Mouse (Mus musculus) heart, adult 2 months (tissue): ENCODE results near the gene Cxcr3. TPM values are rescaled to one million over a fixed set of nuclear protein-coding genes. Genes with fewer than 3 reads are reported as not detected.

Experiments
- DNase-seq, 2 experiments: peaks; one replicate each; pipeline ENCODE4 v3.0.0; 2021
- H3K27ac ChIP-seq: fragments of 200-600 bp; 2 replicates; pipeline ENCODE4 v1.8.1; 2022
- H3K27me3 ChIP-seq: fragments of 200-500 bp; 2 replicates; pipeline ENCODE4 v1.6.1; 2012; ENCODE audit warnings: mild to moderate bottlenecking, low read length, inconsistent platforms, mixed read lengths; ENCODE audit not compliant: control insufficient read depth, insufficient read depth
- H3K36me3 ChIP-seq: fragments of 200-500 bp; 2 replicates; pipeline ENCODE4 v1.6.1; 2012; ENCODE audit warnings: low read length, inconsistent platforms; ENCODE audit not compliant: control insufficient read depth, insufficient read depth
- H3K4me1 ChIP-seq: fragments of 200-500 bp; 2 replicates; pipeline ENCODE4 v1.6.1; 2011; ENCODE audit warnings: low read length; ENCODE audit not compliant: control insufficient read depth, insufficient read depth
- H3K4me3 ChIP-seq: fragments of 200-600 bp; 2 replicates; pipeline ENCODE4 v1.8.1; 2022
- H3K79me2 ChIP-seq: fragments of 200-500 bp; replicated peaks from 2 replicates; pipeline ENCODE4 v1.6.1; 2012; ENCODE audit warnings: mild to moderate bottlenecking, inconsistent platforms, low read length, moderate library complexity, mixed read lengths; ENCODE audit not compliant: control insufficient read depth, insufficient read depth
- H3K9ac ChIP-seq: fragments of 200-500 bp; 2 replicates; pipeline ENCODE4 v1.6.1; 2012; ENCODE audit warnings: low read depth, mild to moderate bottlenecking, control low read depth, inconsistent platforms, low read length, mixed read lengths
- CTCF ChIP-seq: fragments of 200-600 bp; IDR thresholded peaks from 2 replicates; pipeline ENCODE4 v1.8.1; 2022; ENCODE audit warnings: antibody characterized with exemption, mild to moderate bottlenecking, moderate library complexity
- EP300 ChIP-seq: fragments of 200-500 bp; IDR thresholded peaks from 2 replicates; pipeline ENCODE4 v1.6.1; 2011; ENCODE audit warnings: low read depth, low read length, control low read depth; ENCODE audit not compliant: insufficient read depth
- POLR2A ChIP-seq: fragments of 200-500 bp; IDR thresholded peaks from 2 replicates; pipeline ENCODE4 v1.6.1; 2011; ENCODE audit warnings: mild to moderate bottlenecking, low read depth, low read length, control low read depth; ENCODE audit not compliant: insufficient read depth
- WGBS: fragments of 180-500 bp; shearing (Covaris S2); methylation state at CpG from one replicate; pipeline ENCODE4 v1.1.7; 2018; 5-methylcytosine and 5-hydroxymethylcytosine counted together
- intact Hi-C: fragments of 180-260 bp; cut with DNase I; formaldehyde crosslinking; loops from one replicate; pipeline ENCODE4 v1.15.1; 2025
- polyA plus RNA-seq: library from polyadenylated mRNA; depleted of rRNA; stranded (reverse); fragments of >200 nt; gene quantifications from 2 replicates; pipeline ENCODE4 v1.2.3, GENCODE M21; 2012
- total RNA-seq, 2 experiments: library from RNA; stranded (reverse); gene quantifications; 2 replicates each; pipeline ENCODE4 v1.2.3; 2021

Gene Cxcr3
- total and polyA plus RNA-seq, 3 experiments: 0.66 TPM; not detected in 2

DNA sequence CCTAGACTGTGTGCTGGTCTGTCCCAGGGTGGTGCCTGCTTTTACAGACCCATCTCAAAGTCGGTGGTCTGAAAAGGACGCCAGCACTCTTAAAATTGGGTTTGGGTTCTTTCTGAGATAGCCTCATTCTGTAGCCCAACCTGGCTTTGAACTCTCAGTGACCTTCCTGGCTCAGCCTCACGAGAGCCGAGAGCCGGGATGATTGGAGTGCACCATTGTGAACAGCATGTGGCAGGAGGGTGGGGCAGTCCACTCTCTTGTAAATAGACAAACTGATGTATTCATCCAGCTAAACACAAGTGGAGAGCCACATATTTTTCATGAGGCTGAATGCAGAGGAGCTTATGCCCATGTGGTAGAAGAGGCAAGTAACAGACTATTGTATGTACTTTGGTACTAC lies 912 bp upstream of the Cxcr3 start:
- TF ChIP-seq CTCF: no peak
- Histone ChIP-seq H3K4me3 (no peak overlapping the region), H3K36me3 (no peaks in the 10 kb centered on the region), H3K79me2 (no peaks in the 10 kb centered on the region), H3K27me3 (no peaks in the 10 kb centered on the region), H3K27ac (no peak overlapping the region), H3K4me1 (peaks cover 1% of the 10 kb centered on the region), H3K9ac (no peak overlapping the region)
- WGBS: 56% methylated on average over 5 of the region's 5 CpGs
- intact Hi-C loops: no loop called here
- DNase-seq: no peak

DNA sequence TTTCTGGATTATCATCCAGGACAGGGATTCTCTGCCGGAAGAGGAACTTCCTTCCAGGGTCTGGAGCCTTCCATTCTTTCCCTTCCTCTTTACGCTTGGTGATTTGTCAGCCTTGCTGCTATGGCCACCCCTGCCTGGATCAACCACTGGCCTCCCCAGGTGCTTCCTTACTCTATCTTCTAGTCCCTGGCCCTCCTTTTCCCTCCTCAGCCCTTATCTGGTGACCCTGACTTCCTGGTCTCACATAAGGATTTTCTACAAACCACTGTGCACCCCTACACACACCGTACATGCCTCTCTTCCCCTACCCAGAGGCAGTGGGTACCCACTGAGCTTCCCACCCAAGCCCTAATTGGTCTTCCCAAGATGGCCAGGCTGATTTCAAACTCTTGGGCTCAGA lies 781 bp downstream of the Cxcr3 start:
- Histone ChIP-seq H3K27me3 (no peaks in the 10 kb centered on the region), H3K36me3 (no peaks in the 10 kb centered on the region), H3K79me2 (no peaks in the 10 kb centered on the region), H3K9ac (no peak overlapping the region), H3K4me3 (no peak overlapping the region), H3K27ac (no peak overlapping the region), H3K4me1 (peaks cover 1% of the 10 kb centered on the region)
- no peak for TF ChIP-seq POLR2A
- no peak for TF ChIP-seq CTCF
- TF ChIP-seq EP300: no peak
- WGBS: 57% methylated on average over 3 of the region's 3 CpGs
- no peak for DNase-seq
- intact Hi-C loops: no loop called here

DNA sequence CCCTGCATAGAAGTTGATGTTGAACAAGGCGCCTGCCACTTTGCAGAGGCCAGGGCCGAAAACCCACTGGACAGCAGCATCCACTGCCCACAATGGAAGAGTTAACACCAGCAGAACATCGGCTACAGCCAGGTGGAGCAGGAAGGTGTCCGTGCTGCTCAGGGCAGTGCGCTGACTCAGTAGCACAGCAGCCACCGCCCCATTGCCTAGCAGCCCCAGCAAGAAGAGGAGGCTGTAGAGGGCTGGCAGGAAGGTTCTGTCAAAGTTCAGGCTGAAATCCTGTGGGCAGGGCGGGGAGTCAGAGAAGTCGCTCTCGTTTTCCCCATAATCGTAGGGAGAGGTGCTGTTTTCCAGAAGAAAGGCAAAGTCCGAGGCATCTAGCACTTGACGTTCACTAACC lies 1.4 kb downstream of the Cxcr3 start:
- H3K27ac ChIP-seq: no peak overlapping the region
- H3K79me2 ChIP-seq: no peaks in the 10 kb centered on the region
- H3K27me3 ChIP-seq: no peaks in the 10 kb centered on the region
- no peak overlapping the region for H3K9ac ChIP-seq
- H3K4me3 ChIP-seq: no peak overlapping the region
- TF ChIP-seq CTCF (no peak), POLR2A (no peak), EP300 (no peak)
- H3K36me3 ChIP-seq: no peaks in the 10 kb centered on the region
- no peak for DNase-seq
- H3K4me1 ChIP-seq: no peaks in the 10 kb centered on the region
- intact Hi-C loops: no loop called here
- WGBS: 65% methylated on average over 12 of the region's 12 CpGs

DNA sequence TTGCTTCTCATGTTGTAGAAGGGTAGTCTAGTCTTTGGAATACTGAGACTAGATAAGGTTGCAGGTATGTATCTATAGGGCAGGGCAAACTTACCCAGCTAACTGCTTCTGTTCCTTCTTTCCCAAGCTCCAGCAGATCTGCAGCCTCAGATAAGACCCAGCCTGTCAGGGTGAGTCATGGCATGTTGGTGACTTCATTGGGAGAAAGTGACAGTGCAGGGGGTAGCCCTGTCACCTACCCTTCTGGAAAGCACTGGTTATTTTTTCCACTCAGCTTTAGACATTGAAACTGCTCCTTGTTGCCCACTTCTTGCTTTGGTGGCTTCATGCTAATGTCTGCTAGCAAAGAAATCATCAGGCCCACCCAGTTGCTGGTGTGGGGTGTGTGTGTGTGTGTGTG lies 4.1 kb downstream of the Cxcr3 start:
- intact Hi-C loops: no loop called here
- no peaks in the 10 kb centered on the region for H3K27me3 ChIP-seq
- no peak for DNase-seq
- H3K4me3 ChIP-seq: no peak overlapping the region
- H3K4me1 ChIP-seq: no peaks in the 10 kb centered on the region
- no peak for TF ChIP-seq EP300
- TF ChIP-seq CTCF: no peak
- no peak for TF ChIP-seq POLR2A
- H3K79me2 ChIP-seq: no peaks in the 10 kb centered on the region
- no peak overlapping the region for H3K9ac ChIP-seq
- no peaks in the 10 kb centered on the region for H3K36me3 ChIP-seq
- no peak overlapping the region for H3K27ac ChIP-seq

DNA sequence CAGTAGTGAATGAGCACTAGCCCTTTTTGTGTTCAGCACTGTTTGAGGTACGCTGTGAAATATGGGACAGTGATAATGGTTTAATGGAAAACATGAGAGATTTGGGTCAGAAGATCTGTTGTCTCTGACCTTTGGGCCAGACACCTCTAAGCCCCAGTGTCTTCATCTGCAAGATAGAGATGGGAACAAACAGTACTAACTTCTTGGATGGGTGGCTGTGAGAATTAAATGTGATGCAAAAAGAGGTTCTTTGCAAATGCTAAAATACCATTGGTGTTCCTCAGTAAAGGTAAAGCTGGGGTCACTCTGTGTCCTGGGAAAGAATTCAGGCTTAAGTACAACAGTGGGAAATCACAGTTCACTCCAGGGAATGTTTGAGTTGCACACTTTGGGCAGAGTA lies 13.7 kb downstream of the Cxcr3 start:
- no peak for DNase-seq
- no peaks in the 10 kb centered on the region for H3K4me1 ChIP-seq
- no peaks in the 10 kb centered on the region for H3K27me3 ChIP-seq
- no peak overlapping the region for H3K4me3 ChIP-seq
- WGBS: 81% methylated on average over 1 of the region's 1 CpGs
- no peak overlapping the region for H3K9ac ChIP-seq
- no peak for TF ChIP-seq POLR2A
- no peaks in the 10 kb centered on the region for H3K36me3 ChIP-seq
- no peaks in the 10 kb centered on the region for H3K79me2 ChIP-seq
- intact Hi-C loops: no loop called here
- no peak overlapping the region for H3K27ac ChIP-seq

DNA sequence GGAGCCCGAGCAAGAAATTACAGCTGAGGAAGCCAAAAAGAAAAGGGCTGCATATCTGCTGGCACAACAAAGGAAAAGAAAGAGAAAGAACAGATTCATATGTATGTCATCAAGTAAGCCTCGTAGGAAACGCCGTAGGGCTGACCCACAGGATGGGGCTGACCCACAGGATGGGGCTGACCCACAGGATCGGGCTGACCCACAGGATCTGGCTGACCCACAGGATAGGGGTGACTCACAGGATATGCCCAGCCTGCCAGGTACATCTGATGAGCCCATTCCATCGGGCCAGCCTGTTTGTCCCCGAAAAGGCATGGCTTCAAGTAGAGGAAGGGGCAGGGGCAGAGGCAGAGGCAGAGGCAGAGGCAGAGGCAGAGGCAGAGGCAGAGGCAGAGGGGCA lies 29.0 kb downstream of the Cxcr3 start:
- no peak overlapping the region for H3K9ac ChIP-seq
- H3K79me2 ChIP-seq: no peaks in the 10 kb centered on the region
- no peaks in the 10 kb centered on the region for H3K27me3 ChIP-seq
- TF ChIP-seq CTCF (no peak), POLR2A (no peak), EP300 (no peak)
- intact Hi-C loops: no loop called here
- no peaks in the 10 kb centered on the region for H3K4me1 ChIP-seq
- H3K27ac ChIP-seq: no peak overlapping the region
- H3K4me3 ChIP-seq: no peak overlapping the region
- no peak for DNase-seq
- 48% methylated on average over 7 of the region's 7 CpGs for WGBS
- H3K36me3 ChIP-seq: no peaks in the 10 kb centered on the region

DNA sequence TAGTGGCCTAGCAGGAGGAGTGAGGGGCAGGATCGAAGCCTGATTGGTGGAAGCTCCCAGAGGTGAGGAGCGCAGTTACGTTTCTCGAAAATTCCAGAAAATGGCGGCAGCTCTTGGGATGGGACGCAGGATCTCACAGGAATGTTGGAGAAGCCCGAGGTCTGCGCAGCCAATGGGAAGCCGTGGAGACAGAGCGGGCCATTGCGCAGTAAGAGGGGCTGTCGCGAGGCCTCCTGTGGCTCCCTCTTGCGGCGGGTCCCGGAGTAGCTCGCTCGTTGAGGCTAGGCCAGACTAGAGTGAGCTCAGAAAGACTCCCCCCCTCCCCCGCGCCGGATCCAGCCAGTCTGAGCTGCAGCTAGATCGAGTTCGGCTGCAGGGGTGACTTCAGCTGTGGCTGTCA lies 35.8 kb downstream of the Cxcr3 start:
- no peak overlapping the region for H3K9ac ChIP-seq
- no peak for TF ChIP-seq EP300
- no peak for TF ChIP-seq POLR2A
- TF ChIP-seq CTCF: no peak
- H3K27ac ChIP-seq: no peak overlapping the region
- H3K27me3 ChIP-seq: no peaks in the 10 kb centered on the region
- no peak for DNase-seq
- WGBS: 54% methylated on average over 23 of the region's 23 CpGs
- H3K36me3 ChIP-seq: no peaks in the 10 kb centered on the region
- intact Hi-C loops: no loop called here
- H3K79me2 ChIP-seq: no peaks in the 10 kb centered on the region
- no peak overlapping the region for H3K4me3 ChIP-seq
- no peaks in the 10 kb centered on the region for H3K4me1 ChIP-seq
